Mouse (Mus musculus): ENCODE results near the gene Dock7. TPM values are rescaled to one million over a fixed set of nuclear protein-coding genes. Genes with fewer than 3 reads are reported as not detected.
A peak's percentile ranks its signal among the peaks of the same experiment; 100 is the strongest.

The Dock7 gene
- total and polyA plus RNA-seq, 3 experiments = 0.30 TPM; not detected in 2

- H3K79me2 ChIP-seq (replicated peaks; ENCODE audit: control insufficient read depth, extremely low read depth, insufficient read depth, poor library complexity, severe bottlenecking) = no peaks in the 10 kb centered on the region
- TF ChIP-seq E2F4 (IDR thresholded peaks at IDR 0.05; ENCODE audit: insufficient replicate concordance, low read depth, low read length) (no peak), CTCF (conservative IDR thresholded peaks at IDR 0.05 in 1 of 2, IDR thresholded peaks at IDR 0.05 in 1 of 2; ENCODE audit: low read depth in 2 of 2, low read length in 2 of 2) (no peak), USF2 (conservative IDR thresholded peaks at IDR 0.05; ENCODE audit: low read depth, low read length) (no peak), MEF2A (IDR thresholded peaks at IDR 0.05; ENCODE audit: borderline replicate concordance, low read depth, low read length) (no peak), EP300 (IDR thresholded peaks at IDR 0.05; ENCODE audit: low read length) (no peak), USF1 (IDR thresholded peaks at IDR 0.05; ENCODE audit: low read depth, low read length) (no peak), POLR2AphosphoS2 (IDR thresholded peaks at IDR 0.05; ENCODE audit: low read depth, low read length) (no peak), HCFC1 (IDR thresholded peaks at IDR 0.05; ENCODE audit: low read depth, low read length) (no peak), MYC (IDR thresholded peaks at IDR 0.05; ENCODE audit: low read depth, low read length) (no peak), UBTF (IDR thresholded peaks at IDR 0.05; ENCODE audit: low read depth, low read length) (no peak), MXI1 (IDR thresholded peaks at IDR 0.05; ENCODE audit: low read depth, low read length) (no peak), NRF1 (IDR thresholded peaks at IDR 0.05; ENCODE audit: low read depth, low read length) (no peak), MAFK (IDR thresholded peaks at IDR 0.05; ENCODE audit: insufficient replicate concordance, low read length) (no peak)
- no peak overlapping the region for H3K4me2 ChIP-seq (ENCODE audit: insufficient read depth, low read depth, poor library complexity, severe bottlenecking)
- H3K4me1 ChIP-seq (ENCODE audit: control insufficient read depth in 1 of 2, insufficient read depth in 2 of 2) = peaks cover 2 to 7% of the 10 kb centered on the region in 2 experiments; a peak in 3 of 4 replicates
- DNase-seq (ENCODE audit: extremely low read depth) = no peak
- H3K4me3 ChIP-seq (replicated peaks in 1 of 3; ENCODE audit: low read depth in 2 of 3, low read length in 2 of 3, poor library complexity in 1 of 3) = no peak overlapping the region
- H3K9me3 ChIP-seq (replicated peaks; ENCODE audit: low read length) = no peaks in the 10 kb centered on the region
- dilution Hi-C loops (cut with MboI; ENCODE audit: extremely low pct_ligation_motif_present, extremely low pct_unique_long_range_greater_than_20kb, low sequenced_read_pairs) = no loop called here
- H3K9ac ChIP-seq (ENCODE audit: insufficient read depth, low read depth) = no peak overlapping the region
- H3K27ac ChIP-seq (ENCODE audit: insufficient read depth, low read depth) = no peak overlapping the region
- in situ Hi-C loops (cut with MboI; ENCODE audit: low pct_ligation_motif_present, low pct_unique_long_range_greater_than_20kb, low sequenced_read_pairs) = no loop called here
- no peaks in the 10 kb centered on the region for H3K27me3 ChIP-seq (replicated peaks)
- H3K36me3 ChIP-seq (replicated peaks in 1 of 2; ENCODE audit: control insufficient read depth in 1 of 2, insufficient read depth in 1 of 2, low read length in 1 of 2) = no peaks in the 10 kb centered on the region
Measured at GRCm38 (mm10) chr4:99011039-99011438, 109.7 kb downstream of the Dock7 start.

- Histone ChIP-seq H3K4me1 (ENCODE audit: control insufficient read depth in 1 of 2, insufficient read depth in 2 of 2) (peaks cover 5 to 17% of the 10 kb centered on the region in 2 experiments; a peak in 3 of 4 replicates), H3K9ac (ENCODE audit: insufficient read depth, low read depth) (no peak overlapping the region), H3K79me2 (replicated peaks; ENCODE audit: control insufficient read depth, extremely low read depth, insufficient read depth, poor library complexity, severe bottlenecking) (no peaks in the 10 kb centered on the region), H3K36me3 (replicated peaks in 1 of 2; ENCODE audit: control insufficient read depth in 1 of 2, insufficient read depth in 1 of 2, low read length in 1 of 2) (no peaks in the 10 kb centered on the region), H3K27me3 (replicated peaks) (no peaks in the 10 kb centered on the region), H3K27ac (ENCODE audit: insufficient read depth, low read depth) (no peak overlapping the region), H3K9me3 (replicated peaks; ENCODE audit: low read length) (no peaks in the 10 kb centered on the region), H3K4me2 (ENCODE audit: insufficient read depth, low read depth, poor library complexity, severe bottlenecking) (no peak overlapping the region), H3K4me3 (replicated peaks in 1 of 3; ENCODE audit: low read depth in 2 of 3, low read length in 2 of 3, poor library complexity in 1 of 3) (no peak overlapping the region)
- peak; percentile 48 for DNase-seq (ENCODE audit: extremely low read depth)
- TF ChIP-seq EP300 (IDR thresholded peaks at IDR 0.05; ENCODE audit: low read length) = peak; percentile 45
- peak; percentile 25; the same call in 1 of the 2 replicates for TF ChIP-seq ZNF384 (IDR thresholded peaks at IDR 0.05; ENCODE audit: low read depth, low read length)
- TF ChIP-seq MAX (IDR thresholded peaks at IDR 0.05; ENCODE audit: low read length) = 0 out of 2 replicates have a peak, but pooled peaks have one; percentile 52
- 0 out of 2 replicates have a peak, but pooled peaks have one; percentile 22 for TF ChIP-seq IRF4 (IDR thresholded peaks at IDR 0.05; ENCODE audit: low read depth, low read length)
- TF ChIP-seq RAD21 (IDR thresholded peaks at IDR 0.05; ENCODE audit: low read depth, low read length) = no peak
- peak; percentile 23; the same call in 1 of the 2 replicates for TF ChIP-seq ETS1 (conservative IDR thresholded peaks at IDR 0.05; ENCODE audit: low read depth, low read length)
- peak; percentile 63 for TF ChIP-seq MYC (IDR thresholded peaks at IDR 0.05; ENCODE audit: low read depth, low read length)
- TF ChIP-seq ELF1 (IDR thresholded peaks at IDR 0.05; ENCODE audit: low read depth, low read length) = no peak
- TF ChIP-seq TCF12 (IDR thresholded peaks at IDR 0.05; ENCODE audit: low read depth, low read length) = peak; percentile 53; the same call in 1 of the 2 replicates
- TF ChIP-seq BHLHE40 (IDR thresholded peaks at IDR 0.05; ENCODE audit: low read depth, low read length) = peak; percentile 91
- in situ Hi-C loops (cut with MboI; ENCODE audit: low pct_ligation_motif_present, low pct_unique_long_range_greater_than_20kb, low sequenced_read_pairs) = no loop called here
- dilution Hi-C loops (cut with MboI; ENCODE audit: extremely low pct_ligation_motif_present, extremely low pct_unique_long_range_greater_than_20kb, low sequenced_read_pairs) = no loop called here
Measured at GRCm38 (mm10) chr4:99006319-99006718, 114.4 kb downstream of the Dock7 start.
